Mouse (Mus musculus): ENCODE results near the gene Cox7a2. TPM values are rescaled to one million over a fixed set of nuclear protein-coding genes. Genes with fewer than 3 reads are reported as not detected.

The Cox7a2 gene
- polyA plus RNA-seq, 1 experiment, result 446 TPM

DNA sequence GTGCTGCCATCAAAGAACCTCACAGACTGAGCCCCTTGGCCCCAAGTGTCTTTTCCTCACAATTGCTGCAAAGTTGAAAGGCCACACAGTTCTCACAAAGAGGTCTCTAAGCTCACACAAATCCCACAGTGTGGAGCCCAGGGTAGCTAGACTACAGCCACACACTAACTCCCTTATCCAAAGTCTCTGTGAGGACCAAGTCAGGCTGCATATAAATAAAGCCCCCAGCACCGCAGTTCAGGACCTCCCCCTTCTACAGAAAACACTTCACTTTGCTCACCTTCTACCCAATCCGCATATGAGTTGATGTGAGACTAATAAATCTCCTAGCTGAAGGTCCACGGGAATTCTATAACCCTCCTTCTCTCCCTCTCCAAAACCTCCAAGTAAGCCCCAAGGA lies 24.8 kb upstream of the Cox7a2 start:
- DNase-seq (ENCODE audit: low read depth), result no peak
- TF ChIP-seq CTCF (IDR thresholded peaks at IDR 0.05; ENCODE audit: borderline replicate concordance, extremely low read depth, insufficient read depth, insufficient read length) (no peak), POLR2A (IDR thresholded peaks at IDR 0.05; ENCODE audit: borderline replicate concordance, extremely low read depth, insufficient read depth, insufficient read length, poor library complexity, severe bottlenecking) (no peak)

GRCm38 (mm10) chr9:79779354-79779753 lies 19.7 kb upstream of the Cox7a2 start:
- TF ChIP-seq CTCF (IDR thresholded peaks at IDR 0.05; ENCODE audit: borderline replicate concordance, extremely low read depth, insufficient read depth, insufficient read length) (no peak), POLR2A (IDR thresholded peaks at IDR 0.05; ENCODE audit: borderline replicate concordance, extremely low read depth, insufficient read depth, insufficient read length, poor library complexity, severe bottlenecking) (no peak)
- peak; percentile 47 for DNase-seq (ENCODE audit: low read depth)

DNA sequence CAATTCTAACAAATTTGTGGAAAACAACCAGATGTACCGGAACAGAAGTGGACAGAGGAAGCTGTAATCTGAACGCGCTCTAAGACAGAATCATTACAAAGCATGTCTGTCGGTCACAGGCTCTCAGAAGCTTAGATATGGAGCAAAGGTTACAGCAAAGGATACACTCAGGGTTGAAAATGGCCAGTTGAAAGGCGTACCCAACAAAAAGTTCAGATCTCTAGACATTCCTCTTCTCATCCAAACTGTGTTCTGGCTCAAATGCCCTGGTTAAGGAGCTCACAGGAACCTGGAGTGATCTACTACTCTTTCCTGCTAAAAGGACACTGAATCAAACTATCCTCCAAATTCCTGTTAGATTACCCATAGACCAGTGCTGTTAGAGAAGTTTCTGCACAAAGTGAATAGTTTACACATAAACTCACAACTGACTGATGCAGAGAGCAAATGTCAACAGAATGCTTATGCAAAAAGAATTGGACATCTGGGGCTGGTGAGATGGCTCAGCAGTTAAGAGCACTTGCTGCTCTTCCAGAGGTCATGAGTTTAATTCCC lies 7.4 kb upstream of the Cox7a2 start:
- TF ChIP-seq CTCF (IDR thresholded peaks at IDR 0.05; ENCODE audit: borderline replicate concordance, extremely low read depth, insufficient read depth, insufficient read length), result no peak
- TF ChIP-seq POLR2A (IDR thresholded peaks at IDR 0.05; ENCODE audit: borderline replicate concordance, extremely low read depth, insufficient read depth, insufficient read length, poor library complexity, severe bottlenecking), result no peak

DNA sequence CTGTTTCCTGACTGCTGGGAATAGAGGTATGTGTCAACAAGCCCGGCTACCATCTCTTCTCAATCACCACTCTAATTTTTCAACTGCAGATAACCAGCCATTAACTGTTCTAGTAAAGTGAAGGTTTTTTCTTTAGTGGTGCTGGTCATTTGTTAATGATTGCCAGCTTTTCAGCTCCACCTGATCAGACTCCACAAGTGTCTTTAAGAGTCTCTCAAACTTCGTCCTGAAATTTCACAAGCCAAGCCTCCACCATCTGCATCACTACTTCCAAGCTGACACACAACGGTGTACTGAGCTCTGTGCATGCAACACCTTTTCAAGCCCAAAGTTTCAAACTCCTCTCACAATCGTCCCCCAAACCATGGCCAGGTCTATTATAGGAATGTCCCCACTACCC lies 5.7 kb upstream of the Cox7a2 start:
- TF ChIP-seq POLR2A (IDR thresholded peaks at IDR 0.05; ENCODE audit: borderline replicate concordance, extremely low read depth, insufficient read depth, insufficient read length, poor library complexity, severe bottlenecking) (no peak), CTCF (IDR thresholded peaks at IDR 0.05; ENCODE audit: borderline replicate concordance, extremely low read depth, insufficient read depth, insufficient read length) (no peak)
- DNase-seq (ENCODE audit: low read depth), result no peak

More for the DNA sequence above, 7.4 kb upstream of the Cox7a2 start:
- DNase-seq (ENCODE audit: low read depth), result no peak

DNA sequence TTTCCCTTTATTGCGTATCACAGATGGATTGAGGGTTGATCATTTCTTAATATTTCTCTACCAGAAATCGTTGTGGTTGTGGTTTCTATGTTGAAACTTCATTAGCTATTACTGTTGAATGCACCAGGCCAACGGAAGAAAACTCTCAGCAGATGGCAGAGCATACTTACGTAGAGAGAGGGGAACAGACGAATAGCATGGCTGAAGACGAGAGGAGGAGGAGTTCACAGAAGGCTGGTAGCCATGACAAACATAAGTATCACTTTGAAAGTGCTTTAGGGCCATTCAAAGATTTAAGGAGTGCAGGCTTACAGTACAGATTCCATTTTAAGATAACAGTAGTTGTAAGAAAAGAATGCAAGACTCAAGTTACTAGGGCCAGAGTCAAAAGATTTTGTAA lies 2.8 kb upstream of the Cox7a2 start:
- DNase-seq (ENCODE audit: low read depth), result no peak
- TF ChIP-seq POLR2A (IDR thresholded peaks at IDR 0.05; ENCODE audit: borderline replicate concordance, extremely low read depth, insufficient read depth, insufficient read length, poor library complexity, severe bottlenecking), result no peak
- TF ChIP-seq CTCF (IDR thresholded peaks at IDR 0.05; ENCODE audit: borderline replicate concordance, extremely low read depth, insufficient read depth, insufficient read length), result no peak

- no peak for DNase-seq (ENCODE audit: low read depth)
- TF ChIP-seq CTCF (IDR thresholded peaks at IDR 0.05; ENCODE audit: borderline replicate concordance, extremely low read depth, insufficient read depth, insufficient read length) (no peak), POLR2A (IDR thresholded peaks at IDR 0.05; ENCODE audit: borderline replicate concordance, extremely low read depth, insufficient read depth, insufficient read length, poor library complexity, severe bottlenecking) (no peak)
Measured at GRCm38 (mm10) chr9:79760076-79760475, 398 bp upstream of the Cox7a2 start.

GRCm38 (mm10) chr9:79755311-79755710 lies 4.4 kb downstream of the Cox7a2 start:
- DNase-seq (ENCODE audit: low read depth), result no peak
- TF ChIP-seq CTCF (IDR thresholded peaks at IDR 0.05; ENCODE audit: borderline replicate concordance, extremely low read depth, insufficient read depth, insufficient read length), result no peak

- DNase-seq (ENCODE audit: low read depth), result no peak
- no peak for TF ChIP-seq POLR2A (IDR thresholded peaks at IDR 0.05; ENCODE audit: borderline replicate concordance, extremely low read depth, insufficient read depth, insufficient read length, poor library complexity, severe bottlenecking)
Measured at GRCm38 (mm10) chr9:79751846-79752245, 7.8 kb downstream of the Cox7a2 start.

- TF ChIP-seq CTCF (IDR thresholded peaks at IDR 0.05; ENCODE audit: borderline replicate concordance, extremely low read depth, insufficient read depth, insufficient read length) (no peak), POLR2A (IDR thresholded peaks at IDR 0.05; ENCODE audit: borderline replicate concordance, extremely low read depth, insufficient read depth, insufficient read length, poor library complexity, severe bottlenecking) (no peak)
- no peak for DNase-seq (ENCODE audit: low read depth)
Measured at GRCm38 (mm10) chr9:79750709-79751108, 9.0 kb downstream of the Cox7a2 start.

DNA sequence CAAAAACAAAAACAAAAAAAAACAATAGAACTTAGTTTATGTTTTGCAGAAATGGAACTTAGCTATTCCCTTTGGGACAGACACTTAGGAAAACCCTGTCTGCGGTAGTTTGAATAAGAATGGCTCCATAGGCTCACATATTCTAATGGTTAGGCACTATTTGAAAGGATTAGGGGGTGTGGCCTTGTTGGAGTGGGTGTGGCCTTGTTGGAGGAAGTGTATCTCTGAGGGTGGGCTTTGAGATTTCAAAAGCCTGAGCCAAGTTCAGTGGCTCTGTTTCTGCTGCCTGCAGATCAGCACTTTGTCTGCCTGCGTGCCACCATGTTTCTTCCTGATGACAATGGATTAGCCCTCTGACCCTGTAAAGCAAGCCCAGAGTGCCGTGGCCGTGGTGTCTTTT lies 14.6 kb downstream of the Cox7a2 start:
- TF ChIP-seq POLR2A (IDR thresholded peaks at IDR 0.05; ENCODE audit: borderline replicate concordance, extremely low read depth, insufficient read depth, insufficient read length, poor library complexity, severe bottlenecking) (no peak), CTCF (IDR thresholded peaks at IDR 0.05; ENCODE audit: borderline replicate concordance, extremely low read depth, insufficient read depth, insufficient read length) (no peak)

GRCm38 (mm10) chr9:79735608-79736007 lies 24.1 kb downstream of the Cox7a2 start:
- TF ChIP-seq POLR2A (IDR thresholded peaks at IDR 0.05; ENCODE audit: borderline replicate concordance, extremely low read depth, insufficient read depth, insufficient read length, poor library complexity, severe bottlenecking), result no peak
- no peak for TF ChIP-seq CTCF (IDR thresholded peaks at IDR 0.05; ENCODE audit: borderline replicate concordance, extremely low read depth, insufficient read depth, insufficient read length)
- no peak for DNase-seq (ENCODE audit: low read depth)

More for the DNA sequence above, 14.6 kb downstream of the Cox7a2 start:
- no peak for DNase-seq (ENCODE audit: low read depth)

GRCm38 (mm10) chr9:79730301-79730700 lies 29.4 kb downstream of the Cox7a2 start:
- TF ChIP-seq CTCF (IDR thresholded peaks at IDR 0.05; ENCODE audit: borderline replicate concordance, extremely low read depth, insufficient read depth, insufficient read length) (no peak), POLR2A (IDR thresholded peaks at IDR 0.05; ENCODE audit: borderline replicate concordance, extremely low read depth, insufficient read depth, insufficient read length, poor library complexity, severe bottlenecking) (no peak)
- no peak for DNase-seq (ENCODE audit: low read depth)

DNA sequence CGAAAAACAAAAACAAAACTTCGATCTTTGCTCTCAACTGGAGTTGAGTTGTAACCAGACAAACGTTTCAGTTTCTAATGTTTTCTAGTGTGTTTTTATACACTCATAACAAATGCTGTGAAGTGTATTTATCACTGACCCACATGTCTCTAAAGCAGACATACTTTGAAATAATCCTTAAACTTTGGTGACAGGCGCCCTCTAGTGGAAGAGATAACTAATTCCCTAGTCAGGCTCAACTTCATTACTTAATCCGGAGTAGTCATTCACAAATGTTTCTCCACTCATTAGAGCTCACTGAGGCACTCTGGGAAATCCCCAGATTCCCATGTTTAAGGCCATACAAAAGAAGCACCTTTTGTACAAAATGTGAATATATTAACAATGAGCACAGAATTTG lies 36.6 kb downstream of the Cox7a2 start:
- DNase-seq (ENCODE audit: low read depth), result peak; percentile 81

More for the DNA sequence above, 36.6 kb downstream of the Cox7a2 start:
- TF ChIP-seq POLR2A (IDR thresholded peaks at IDR 0.05; ENCODE audit: borderline replicate concordance, extremely low read depth, insufficient read depth, insufficient read length, poor library complexity, severe bottlenecking), result no peak
- peak; percentile 19; the same call in 1 of the 2 replicates for TF ChIP-seq CTCF (IDR thresholded peaks at IDR 0.05; ENCODE audit: borderline replicate concordance, extremely low read depth, insufficient read depth, insufficient read length)
